Mouse (Mus musculus) hindbrain, embryonic 10.5 days (tissue): ENCODE measurements around the gene Ghitm. TPM values are rescaled to one million over a fixed set of nuclear protein-coding genes. Genes with fewer than 3 reads are reported as not detected.

ENCODE experiments used
- DNase-seq: peaks from one replicate; pipeline ENCODE4 v3.0.0-alpha.2; 2017; ENCODE audit warnings: low spot score
- H3K27ac ChIP-seq: fragments of 300-500 bp; sonication (generic); 2 replicates; pipeline ENCODE4 v1.5.1; 2016; ENCODE audit warnings: mild to moderate bottlenecking, moderate library complexity
- H3K27me3 ChIP-seq: fragments of 300-500 bp; sonication (generic); 2 replicates; pipeline ENCODE4 v1.6.1; 2016; ENCODE audit warnings: mild to moderate bottlenecking; ENCODE audit not compliant: poor library complexity, insufficient read depth, severe bottlenecking
- H3K36me3 ChIP-seq: fragments of 300-500 bp; sonication (generic); 2 replicates; pipeline ENCODE4 v1.6.1; 2016; ENCODE audit warnings: mild to moderate bottlenecking, moderate library complexity
- H3K4me1 ChIP-seq: fragments of 300-500 bp; sonication (generic); replicated peaks from 2 replicates; pipeline ENCODE4 v1.6.1; 2016; ENCODE audit warnings: mild to moderate bottlenecking
- H3K4me3 ChIP-seq: fragments of 300-500 bp; sonication (generic); 2 replicates; pipeline ENCODE4 v1.5.1; 2016; ENCODE audit warnings: mild to moderate bottlenecking, moderate library complexity
- H3K9me3 ChIP-seq: fragments of 300-500 bp; sonication (generic); 2 replicates; pipeline ENCODE4 v1.6.1; 2016; ENCODE audit warnings: mild to moderate bottlenecking, moderate library complexity
- WGBS: fragments of 180-500 bp; shearing (Covaris S2); methylation state at CpG from one replicate; pipeline ENCODE4 v1.1.7; 2016; 5-methylcytosine and 5-hydroxymethylcytosine counted together
- polyA plus RNA-seq: library from polyadenylated mRNA; unstranded; fragments of >200 nt; fragmentation: Nextera tagmentation; extraction: Ambion mirVana; gene quantifications from 2 replicates; pipeline ENCODE4 v1.2.1, GENCODE M21; 2016

The Ghitm gene
- polyA plus RNA-seq, 1 experiment from 2014 or later = 188 TPM

- H3K27ac ChIP-seq = no peak overlapping the region
- peaks cover 13% of the 10 kb centered on the region for H3K4me1 ChIP-seq
- 70% methylated on average over 6 of the region's 6 CpGs for WGBS
- H3K27me3 ChIP-seq = peaks cover 32% of the 10 kb centered on the region
- H3K36me3 ChIP-seq = no peaks in the 10 kb centered on the region
- no peaks in the 10 kb centered on the region for H3K9me3 ChIP-seq
- peak; percentile 4 for DNase-seq
- H3K4me3 ChIP-seq = no peak overlapping the region
Measured at GRCm38 (mm10) chr14:37094436-37094835, 40.6 kb downstream of the Ghitm start.

- no peaks in the 10 kb centered on the region for H3K27me3 ChIP-seq
- WGBS = 46% methylated on average over 4 of the region's 4 CpGs
- DNase-seq = no peak
- H3K4me3 ChIP-seq = no peak overlapping the region
- 0 out of 2 replicates have a peak, but pooled peaks cover 4% of the 10 kb centered on the region for H3K4me1 ChIP-seq
- H3K36me3 ChIP-seq = no peaks in the 10 kb centered on the region
- H3K27ac ChIP-seq = no peak overlapping the region
- H3K9me3 ChIP-seq = no peaks in the 10 kb centered on the region
Measured at GRCm38 (mm10) chr14:37083755-37084154, 51.3 kb downstream of the Ghitm start.

- Histone ChIP-seq H3K27me3 (no peaks in the 10 kb centered on the region), H3K27ac (no peak overlapping the region), H3K36me3 (no peaks in the 10 kb centered on the region), H3K4me1 (0 out of 2 replicates have a peak, but pooled peaks cover 4% of the 10 kb centered on the region), H3K4me3 (no peak overlapping the region), H3K9me3 (no peaks in the 10 kb centered on the region)
- no peak for DNase-seq
- WGBS = 83% methylated on average over 1 of the region's 1 CpGs
Measured at GRCm38 (mm10) chr14:37080724-37081123, 54.3 kb downstream of the Ghitm start.

Other genes with a start within 250 kb of the Ghitm start
- 33.5 and 34.9 TPM in 2 replicates for gene Ccser2, start 166.5 kb downstream of the Ghitm start, polyA plus RNA-seq
- not detected in 2 replicates for gene Rgr, start 86.3 kb downstream of the Ghitm start, polyA plus RNA-seq
- not detected in 2 replicates for gene Lrit1, start 80.4 kb downstream of the Ghitm start, polyA plus RNA-seq
- not detected in 2 replicates for gene Lrit2, start 67.3 kb downstream of the Ghitm start, polyA plus RNA-seq
- 0.77 and 2.6 TPM in 2 replicates for gene Cdhr1, start 36.9 kb downstream of the Ghitm start, polyA plus RNA-seq
- gene 2610528A11Rik, start 21.2 kb downstream of the Ghitm start, polyA plus RNA-seq = 0.46 TPM in 1 of 2 replicates, not detected in the other